In the genomic region with DNA sequence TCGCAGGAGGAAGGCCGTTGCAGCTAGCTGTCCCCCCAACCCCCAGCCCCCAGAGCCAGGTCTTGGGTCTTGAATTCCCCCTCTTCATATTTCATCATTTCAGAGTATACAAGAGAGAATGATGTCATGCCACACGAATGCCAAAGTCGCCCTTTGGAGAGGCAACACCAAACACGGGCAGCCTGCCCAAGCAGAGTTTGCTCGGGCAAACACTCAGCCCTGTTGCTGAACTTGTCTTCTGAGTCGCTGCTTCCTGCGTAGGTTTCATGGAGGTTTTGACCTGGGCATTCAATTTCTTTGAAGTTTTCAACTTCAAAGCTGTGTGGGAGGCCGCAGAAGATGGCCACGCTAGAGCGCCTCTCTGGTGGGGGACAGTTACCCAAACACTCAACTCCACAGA, we compare ENCODE assay signal across 13 mouse cellular contexts.
A peak's percentile ranks its signal among the peaks of the same experiment; 100 is the strongest.
DNase-seq lines count a peak whose midpoint lies in the region; ATAC-seq and TF ChIP-seq lines count a peak whose summit lies in the region.
"Had no signal": no experiment of that assay in that cellular context is flagged by ENCODE, and none has a peak within 500 bp of the region (broad histone marks: within the 10 kb centered on the region; RNA-seq: fewer than 3 reads in every experiment).

No protein-coding gene starts in this region.

- WGBS in stomach, postnatal 0 days = 48% methylated on average over 11 of the region's 11 CpGs

- no peak overlapping the region for H3K4me2 ChIP-seq in stomach, postnatal 0 days (replicated peaks; ENCODE audit: low read depth)
- H3K4me2 ChIP-seq: neural tube, embryonic 12.5 days had no signal

- H3K36me3 ChIP-seq in stomach, postnatal 0 days (ENCODE audit: control insufficient read depth, insufficient read depth, low read length) = no peaks in the 10 kb centered on the region
- H3K36me3 ChIP-seq: neural tube, embryonic 12.5 days had no signal

- no peaks in the 10 kb centered on the region; the same call in 1 of the 2 replicates for H3K4me1 ChIP-seq in stomach, postnatal 0 days (replicated peaks; ENCODE audit: control insufficient read depth, insufficient read depth)

- no peak overlapping the region for H3K9ac ChIP-seq in stomach, postnatal 0 days (ENCODE audit: low read length)
- H3K9ac ChIP-seq: neural tube, embryonic 12.5 days had no signal

- TF ChIP-seq CTCF in stomach, postnatal 0 days (IDR thresholded peaks at IDR 0.05; ENCODE audit: low read depth) = no peak

- H3K4me3 ChIP-seq in stomach, postnatal 0 days (ENCODE audit: low read depth, low read length) = no peak overlapping the region
- H3K4me3 ChIP-seq: heart, adult 2 months; neural tube, embryonic 12.5 days had no signal

- TF ChIP-seq EP300 in stomach, postnatal 0 days (optimal IDR thresholded peaks at IDR 0.05) = no peak

- H3K27me3 ChIP-seq in stomach, postnatal 0 days (ENCODE audit: control insufficient read depth, insufficient read depth, low read length) = no peaks in the 10 kb centered on the region
- H3K27me3 ChIP-seq: neural tube, embryonic 12.5 days; Patski had no signal

- H3K27ac ChIP-seq in stomach, postnatal 0 days (replicated peaks) = peak overlapping the region; percentile 82
- H3K27ac ChIP-seq: heart, adult 2 months; neural tube, embryonic 12.5 days had no signal

- peak; percentile 64 for ATAC-seq in stomach, postnatal 0 days (ENCODE audit: low FRiP score, low TSS enrichment)
- ATAC-seq: Patski had no signal

- peak; percentile 39 to 43 for DNase-seq in cerebellum, postnatal 10 days
- no peak for DNase-seq in cerebellum, adult 11-12 months
- DNase-seq in kidney, adult 9 months = peak; percentile 51
- DNase-seq in kidney, adult 11 months = no peak
- DNase-seq in kidney, postnatal 10 days = peak; percentile 61
- DNase-seq in stomach, postnatal 0 days (ENCODE audit: low spot score) = peak; percentile 85
- no peak for DNase-seq in left cerebral cortex, adult 18-20 months (ENCODE audit: low spot score in 2 of 2)
- no peak for DNase-seq in cerebellum, postnatal 25 days
- DNase-seq: B cell, adult 2 months; thymus, postnatal 14 days had no signal

- no peaks in the 10 kb centered on the region for H3K9me3 ChIP-seq in stomach, postnatal 0 days (ENCODE audit: control insufficient read depth, low read length)

Comparison
In these comparisons a context has a peak if more than half of its experiments do, and no peak if none do; other contexts are left out.
1. DNase-seq: peak in cerebellum, postnatal 10 days (2 of 2), kidney, adult 9 months (single experiment), kidney, postnatal 10 days (single experiment) and stomach, postnatal 0 days (single experiment); none in cerebellum, adult 11-12 months (single experiment), kidney, adult 11 months (single experiment), left cerebral cortex, adult 18-20 months (0 of 2) and cerebellum, postnatal 25 days (0 of 2).